Mouse (Mus musculus): ENCODE results near the gene Rubcnl. TPM values are rescaled to one million over a fixed set of nuclear protein-coding genes. Genes with fewer than 3 reads are reported as not detected.

Gene Rubcnl
- 2.2 and 2.4 TPM in 2 replicates for total RNA-seq (2015)
- total RNA-seq (2017), result 1.4 and 2.3 TPM in 2 replicates

DNA sequence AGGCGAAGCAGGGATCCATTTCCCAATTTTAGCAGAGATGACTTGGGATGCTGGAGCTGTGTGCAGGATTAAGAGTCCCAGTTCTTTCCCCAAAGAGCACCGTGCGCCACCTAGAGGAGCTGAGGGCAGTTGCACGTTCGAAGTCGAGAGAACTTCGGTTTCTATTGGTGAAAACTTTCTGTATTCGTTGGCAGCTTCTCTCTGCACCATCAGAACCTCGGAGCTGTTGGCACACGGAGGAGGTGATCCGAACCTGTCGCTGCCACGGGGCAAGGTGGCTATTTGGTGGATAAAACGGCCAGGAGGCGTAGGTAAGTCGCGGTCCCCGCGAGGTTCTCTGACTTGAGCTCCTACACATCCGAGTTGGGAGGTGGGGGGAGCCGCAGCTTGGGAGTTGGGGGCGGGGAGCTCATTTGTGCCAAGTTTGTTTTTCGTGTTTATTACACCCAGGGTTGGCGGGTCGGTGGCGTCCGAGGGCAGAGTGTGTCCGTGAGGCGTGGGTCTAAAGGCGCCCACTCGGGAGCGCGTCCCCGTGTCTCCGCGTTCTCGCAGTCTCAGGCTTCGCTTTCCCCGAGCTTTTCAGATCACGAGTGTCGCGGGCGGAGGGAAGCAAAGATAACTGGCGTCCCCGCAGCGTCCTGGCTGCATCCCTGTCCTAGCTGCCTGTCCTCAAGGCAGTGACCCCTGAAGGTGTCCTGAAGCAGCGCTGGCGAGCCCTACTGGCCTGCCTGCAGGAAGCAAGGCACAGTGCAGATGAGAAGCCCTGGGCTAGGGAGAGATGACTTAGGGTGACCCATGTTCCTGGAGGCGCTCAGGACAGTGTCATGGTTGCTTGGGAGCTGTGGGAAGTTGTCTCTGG, at the start of gene Rubcnl:
Gene Rubcnl, plus strand, starts transcription at position 172 of the 859 bp plus-strand sequence.
- ATAC-seq (replicated peaks; ENCODE audit: poor library complexity), result peak; percentile 81

DNA sequence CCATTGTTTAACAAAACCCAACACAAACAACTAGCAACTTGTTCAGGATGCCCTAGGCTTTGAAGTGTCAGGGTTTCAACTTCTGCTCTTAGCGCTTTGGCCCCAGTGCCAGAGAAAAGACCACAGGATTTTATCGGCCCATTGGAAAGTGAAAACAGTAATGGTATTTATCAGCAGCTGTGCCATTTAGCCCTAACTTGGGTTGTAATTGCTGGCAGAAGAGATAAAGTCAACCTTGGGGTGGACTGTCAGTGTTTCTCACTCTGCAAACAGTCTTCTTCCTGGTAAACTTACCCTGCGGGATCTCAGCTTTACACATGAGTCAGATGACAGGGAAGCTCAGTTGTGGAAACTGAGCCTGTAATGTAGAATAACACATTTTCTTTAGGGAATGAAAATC, 43.6 kb upstream of the Rubcnl start:
- peak; percentile 73 for ATAC-seq (replicated peaks; ENCODE audit: poor library complexity)

DNA sequence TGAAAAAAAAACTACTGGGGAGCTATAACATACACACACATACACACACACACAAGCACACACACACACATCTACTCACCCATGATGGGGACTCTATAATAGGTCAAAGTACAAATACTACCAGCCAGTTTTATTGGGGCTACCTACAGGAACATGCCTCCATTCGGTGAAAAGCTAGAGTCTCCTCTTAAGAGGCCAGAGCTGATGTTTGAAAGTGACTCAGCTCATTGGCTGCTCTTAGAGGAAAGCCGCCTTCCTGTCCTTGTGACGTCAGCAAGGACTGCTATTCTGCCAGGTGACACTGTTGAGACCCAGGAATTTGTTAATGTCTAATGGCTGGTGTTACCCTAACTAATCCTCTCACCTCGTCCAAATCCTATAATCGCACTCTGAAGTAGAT, 43.1 kb upstream of the Rubcnl start:
- no peak for ATAC-seq (replicated peaks; ENCODE audit: poor library complexity)

DNA sequence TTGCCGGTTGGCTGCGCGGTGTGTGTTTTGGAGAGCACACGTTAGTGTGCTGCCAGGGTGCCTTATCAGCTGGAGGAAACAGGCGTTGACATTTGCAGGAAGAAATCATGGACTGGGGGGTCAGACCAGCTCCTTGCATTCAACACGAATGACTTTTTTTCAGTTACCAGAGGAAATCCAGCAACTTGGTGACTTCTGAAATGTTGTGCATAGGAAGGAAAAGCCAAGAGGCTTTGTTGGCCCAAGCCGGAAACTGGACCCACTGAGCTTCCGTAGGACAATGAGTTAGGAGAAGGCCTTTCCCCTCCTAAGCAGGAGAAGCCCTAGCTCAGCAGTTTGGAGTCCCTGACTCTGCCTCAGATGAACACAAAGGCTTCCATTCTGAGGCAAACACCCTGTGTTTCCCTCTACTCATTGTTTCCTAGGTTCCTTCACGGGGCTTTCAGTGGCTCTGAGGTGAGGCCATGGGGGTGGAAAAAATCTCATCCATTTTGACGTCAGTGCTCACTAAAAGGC, 41.6 kb upstream of the Rubcnl start:
- no peak for ATAC-seq (replicated peaks; ENCODE audit: poor library complexity)

DNA sequence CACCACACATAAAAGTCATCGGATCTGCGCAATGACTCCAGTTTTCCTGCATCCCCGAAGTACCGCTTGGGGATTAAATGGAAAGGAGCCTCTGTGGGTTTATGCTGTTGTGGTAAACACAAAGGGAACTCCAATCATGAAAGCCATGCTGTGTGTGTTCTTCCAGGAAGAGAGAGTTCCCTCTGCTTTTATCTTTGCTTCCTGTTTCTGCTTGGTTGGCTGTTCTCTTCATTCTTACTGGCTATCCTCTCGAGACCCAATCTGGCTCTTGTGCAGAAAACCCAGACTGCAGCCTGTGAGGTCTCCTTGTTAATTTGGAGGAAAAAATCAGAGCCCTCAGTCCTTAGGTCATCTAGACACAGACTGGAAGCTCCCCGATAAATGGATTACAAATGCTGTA, 38.9 kb upstream of the Rubcnl start:
- ATAC-seq (replicated peaks; ENCODE audit: poor library complexity), result no peak; the same call in 1 of the 2 replicates

DNA sequence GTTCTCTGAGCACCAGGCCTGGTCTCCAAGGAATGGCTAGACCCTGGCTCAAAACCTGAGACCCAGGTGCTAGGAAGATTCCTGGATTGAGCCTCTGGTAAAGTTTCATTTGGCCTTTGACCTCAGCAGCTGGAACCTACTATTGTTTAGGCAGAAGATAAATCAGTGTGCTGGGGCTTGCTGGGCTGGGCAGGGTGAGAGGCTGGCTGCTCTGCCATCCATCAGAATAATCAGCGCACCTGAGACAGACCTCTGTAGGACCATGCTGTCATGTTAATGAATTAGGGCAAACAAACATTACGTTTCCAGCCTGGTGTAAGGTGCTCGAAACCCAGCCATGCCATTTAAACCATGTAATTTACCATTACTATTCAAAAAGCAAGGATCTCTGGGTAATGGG, 34.8 kb upstream of the Rubcnl start:
- no peak for ATAC-seq (replicated peaks; ENCODE audit: poor library complexity)

DNA sequence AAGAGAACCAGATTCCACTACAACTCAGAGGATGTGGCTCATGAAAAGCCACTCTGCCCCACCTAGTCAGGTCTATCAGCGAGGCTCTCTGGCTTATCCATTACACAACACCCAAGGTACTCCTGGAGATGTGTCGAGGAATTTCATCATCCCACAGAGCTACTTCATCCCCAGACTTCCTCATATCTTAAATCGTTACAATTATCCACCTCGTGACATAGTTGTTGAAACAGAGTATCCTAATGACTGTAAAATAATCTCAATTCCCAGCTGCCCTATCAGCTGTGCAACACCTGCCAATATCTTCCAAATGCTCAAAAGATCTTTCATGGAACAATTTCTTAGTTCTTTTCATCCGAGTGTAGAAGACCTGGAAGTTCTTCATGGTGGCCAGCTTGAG, 32.7 kb upstream of the Rubcnl start:
- peak; percentile 93 for ATAC-seq (replicated peaks; ENCODE audit: poor library complexity)

DNA sequence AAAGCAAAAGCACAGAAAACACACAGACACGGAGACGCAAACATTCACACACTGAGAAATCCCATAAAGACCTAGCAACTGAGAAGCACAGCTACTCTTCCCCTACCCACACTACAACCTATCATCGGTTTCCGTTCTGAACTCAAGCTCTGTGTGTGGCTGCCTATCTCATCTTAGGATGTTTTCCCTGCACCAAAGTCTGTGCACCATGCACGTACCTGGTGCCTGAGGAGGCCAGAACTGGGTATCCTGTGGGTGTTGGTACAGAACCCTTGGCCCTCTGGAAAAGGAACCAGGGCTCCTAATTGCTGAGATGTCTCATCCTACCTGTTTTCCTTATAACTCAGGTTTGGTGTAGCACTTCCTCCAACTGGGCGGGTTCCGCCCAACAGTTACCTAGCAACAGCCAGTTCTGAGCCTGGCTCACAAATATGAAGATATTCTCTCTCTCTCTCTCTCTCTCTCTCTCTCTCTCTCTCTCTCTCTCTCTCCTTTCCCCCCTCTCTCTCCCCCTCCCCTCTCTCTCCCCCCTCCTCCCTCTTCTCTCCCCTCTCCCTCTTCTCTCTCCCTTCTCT, 30.9 kb upstream of the Rubcnl start:
- ATAC-seq (replicated peaks; ENCODE audit: poor library complexity), result no peak

DNA sequence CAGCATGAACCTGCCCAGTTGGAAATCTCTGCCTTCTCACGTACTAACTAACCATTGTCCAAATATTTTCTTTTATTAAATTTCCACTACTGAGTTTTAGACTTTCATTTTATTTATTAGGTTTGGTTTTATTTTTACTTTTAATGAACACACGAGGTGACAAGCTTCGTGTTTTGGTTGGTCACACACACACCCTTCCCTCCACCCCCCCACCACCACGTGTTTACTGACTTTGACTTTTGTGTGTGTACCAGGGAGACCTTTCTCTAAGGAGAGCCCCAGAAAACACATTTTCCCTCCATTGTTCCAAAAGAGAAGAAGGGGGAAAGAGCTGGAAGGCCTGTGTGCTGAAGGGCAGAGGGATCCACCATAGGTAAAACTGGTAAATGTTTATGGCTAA, 30.2 kb upstream of the Rubcnl start:
- no peak for ATAC-seq (replicated peaks; ENCODE audit: poor library complexity)

DNA sequence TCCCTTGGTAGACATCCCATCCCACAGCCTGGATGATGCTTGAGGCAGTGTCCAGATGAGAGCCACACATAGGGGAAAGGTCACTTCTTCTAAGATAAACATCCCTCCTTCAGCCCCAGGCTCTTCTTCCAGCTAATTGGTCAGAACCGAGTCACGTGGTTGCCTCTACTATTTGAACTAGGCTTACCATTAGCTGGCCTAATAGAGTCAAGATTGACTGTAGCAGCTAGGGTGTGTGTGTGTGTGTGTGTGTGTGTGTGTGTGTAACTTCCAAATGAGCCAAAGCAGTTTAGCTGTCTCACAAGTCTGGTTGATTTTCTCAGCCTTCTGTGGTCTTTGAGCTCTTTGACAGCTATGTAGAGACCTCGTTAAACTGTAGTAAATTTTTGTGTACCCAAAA, 29.3 kb upstream of the Rubcnl start:
- no peak for ATAC-seq (replicated peaks; ENCODE audit: poor library complexity)

DNA sequence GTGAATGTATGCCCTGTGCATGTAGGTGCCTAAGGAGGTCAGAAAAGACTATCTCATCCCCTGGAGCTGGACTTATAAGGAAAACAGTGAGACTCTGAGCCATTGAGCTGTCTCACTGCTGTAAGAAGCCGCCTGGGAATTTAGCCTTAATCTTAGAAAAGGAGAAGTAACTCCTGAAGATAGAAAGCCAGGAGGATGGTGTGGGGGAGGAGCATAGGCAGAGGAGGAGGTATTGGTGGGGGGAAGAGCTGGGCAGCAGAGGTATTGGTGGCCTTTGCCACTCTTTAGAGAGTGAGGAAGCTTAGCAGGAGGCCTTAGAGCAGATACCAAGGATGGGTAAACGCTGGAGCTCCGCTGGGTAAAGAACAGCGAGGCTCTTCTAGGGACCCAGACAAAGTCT, 26.5 kb upstream of the Rubcnl start:
- ATAC-seq (replicated peaks; ENCODE audit: poor library complexity), result peak; percentile 72

DNA sequence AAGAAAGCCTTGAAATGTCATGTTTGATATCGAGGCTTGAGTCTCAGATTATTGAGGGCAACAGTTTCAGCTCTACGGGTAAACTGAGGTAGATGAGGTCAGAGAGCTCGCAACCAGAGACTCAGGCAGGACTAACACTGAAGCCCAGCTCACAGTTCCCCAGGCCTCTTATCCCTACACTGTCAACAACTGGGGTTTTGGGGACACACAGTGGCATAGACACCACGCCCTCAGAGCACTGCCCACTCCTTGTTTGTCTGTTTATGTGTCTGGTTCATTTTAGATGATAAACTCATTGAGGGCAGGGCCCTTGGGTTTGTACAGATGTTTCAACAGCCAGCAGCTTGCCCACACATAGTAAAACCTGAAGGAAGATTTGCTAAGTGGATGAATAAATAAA, 25.9 kb upstream of the Rubcnl start:
- ATAC-seq (replicated peaks; ENCODE audit: poor library complexity), result no peak; the same call in 1 of the 2 replicates

DNA sequence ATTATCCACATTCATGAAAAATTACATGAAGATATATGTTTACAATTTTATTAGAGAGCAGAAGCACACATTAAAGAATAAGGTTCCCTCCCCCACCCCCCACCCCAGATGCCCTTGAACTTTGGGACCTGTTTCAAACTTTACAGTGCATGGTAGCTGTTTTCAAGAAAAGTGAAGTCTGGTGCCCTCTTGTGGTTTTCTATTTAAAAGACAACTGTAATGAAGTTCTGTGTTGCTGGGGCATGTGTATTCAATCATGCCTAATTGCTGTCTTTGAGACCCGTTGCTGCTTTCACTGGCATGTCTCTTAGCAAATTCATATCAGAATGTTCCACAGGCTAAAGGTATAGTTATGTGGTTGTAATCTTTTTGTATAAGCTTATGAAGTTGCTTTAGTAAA, 25.3 kb upstream of the Rubcnl start:
- peak; percentile 93 for ATAC-seq (replicated peaks; ENCODE audit: poor library complexity)

DNA sequence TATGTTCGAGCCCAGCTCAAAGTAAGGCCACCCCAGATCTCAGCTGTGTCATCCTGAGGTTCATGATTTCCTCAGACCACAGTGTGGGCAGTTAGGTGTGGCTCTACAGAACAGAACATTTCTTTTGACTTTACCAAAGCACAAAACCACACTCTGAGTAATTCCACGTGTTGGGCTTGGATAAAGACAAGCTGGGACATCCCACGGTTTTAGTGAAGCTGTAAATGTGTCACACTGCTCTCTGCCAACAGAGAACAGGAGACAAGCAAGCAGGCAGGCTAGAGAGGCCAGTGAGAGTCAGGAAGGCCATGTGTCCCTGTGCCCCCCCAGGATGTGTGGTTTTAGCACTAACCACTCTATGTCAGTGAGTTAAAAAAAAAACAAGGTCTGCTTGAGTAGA, 19.3 kb upstream of the Rubcnl start:
- peak; percentile 52 for ATAC-seq (replicated peaks; ENCODE audit: poor library complexity)

DNA sequence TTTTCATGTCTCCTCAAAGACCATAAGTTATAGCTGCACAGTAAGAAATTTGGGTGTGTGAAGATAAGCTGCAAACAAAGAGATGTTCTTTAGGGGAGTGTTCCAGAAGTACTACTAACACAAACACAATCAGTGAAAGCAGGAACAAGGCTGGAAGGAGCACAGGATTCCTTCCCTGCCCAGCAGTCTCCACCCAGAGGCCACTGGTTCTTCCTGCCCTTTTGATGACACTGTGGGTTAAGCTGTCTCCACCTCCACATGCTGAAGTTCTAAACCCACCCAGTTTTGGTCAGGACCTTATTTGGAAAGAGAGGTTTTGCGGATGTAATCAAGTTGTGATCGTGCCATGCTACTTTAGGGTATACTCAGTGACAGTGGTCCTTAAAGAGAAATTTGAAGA, 18.8 kb upstream of the Rubcnl start:
- no peak; the same call in 1 of the 2 replicates for ATAC-seq (replicated peaks; ENCODE audit: poor library complexity)

DNA sequence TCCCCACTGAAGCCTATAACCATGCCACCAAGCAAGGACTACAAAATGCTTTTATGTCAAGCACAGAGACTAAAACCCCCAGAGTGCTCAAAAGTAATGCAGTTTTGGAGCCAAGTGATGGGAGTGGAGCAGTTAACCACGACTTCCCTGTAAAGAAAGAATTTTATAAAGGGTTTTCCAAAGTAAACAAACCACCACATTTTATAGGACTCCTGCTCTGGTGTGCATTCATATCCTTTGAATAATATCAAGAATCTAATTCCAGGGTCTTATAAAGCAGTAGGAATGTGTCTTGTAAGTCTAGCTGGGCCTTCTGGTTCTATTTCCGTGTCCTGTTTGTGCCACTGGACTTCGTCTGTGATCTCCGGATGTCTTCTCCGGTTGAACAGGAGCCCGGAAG, 14.5 kb upstream of the Rubcnl start:
- no peak for ATAC-seq (replicated peaks; ENCODE audit: poor library complexity)

DNA sequence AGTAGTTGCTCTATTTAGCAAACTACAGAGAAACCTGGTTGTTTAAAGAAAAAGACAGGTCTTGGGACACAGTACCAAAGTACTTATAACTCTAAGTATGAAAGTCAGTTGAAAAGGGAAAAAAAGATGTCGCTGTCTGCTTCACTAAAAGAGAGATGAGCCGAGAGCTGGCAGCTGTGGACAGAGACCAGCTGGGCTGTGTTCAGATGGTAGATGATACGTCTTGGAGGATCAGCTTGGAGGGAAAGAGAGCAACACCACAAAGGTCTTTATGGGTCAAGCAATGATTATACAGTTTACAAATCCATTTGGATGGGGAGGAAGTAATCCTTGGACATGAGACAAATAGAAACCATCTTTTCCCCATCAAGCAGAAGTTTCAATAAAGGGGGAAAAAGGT, 12.5 kb upstream of the Rubcnl start:
- ATAC-seq (replicated peaks; ENCODE audit: poor library complexity), result no peak

DNA sequence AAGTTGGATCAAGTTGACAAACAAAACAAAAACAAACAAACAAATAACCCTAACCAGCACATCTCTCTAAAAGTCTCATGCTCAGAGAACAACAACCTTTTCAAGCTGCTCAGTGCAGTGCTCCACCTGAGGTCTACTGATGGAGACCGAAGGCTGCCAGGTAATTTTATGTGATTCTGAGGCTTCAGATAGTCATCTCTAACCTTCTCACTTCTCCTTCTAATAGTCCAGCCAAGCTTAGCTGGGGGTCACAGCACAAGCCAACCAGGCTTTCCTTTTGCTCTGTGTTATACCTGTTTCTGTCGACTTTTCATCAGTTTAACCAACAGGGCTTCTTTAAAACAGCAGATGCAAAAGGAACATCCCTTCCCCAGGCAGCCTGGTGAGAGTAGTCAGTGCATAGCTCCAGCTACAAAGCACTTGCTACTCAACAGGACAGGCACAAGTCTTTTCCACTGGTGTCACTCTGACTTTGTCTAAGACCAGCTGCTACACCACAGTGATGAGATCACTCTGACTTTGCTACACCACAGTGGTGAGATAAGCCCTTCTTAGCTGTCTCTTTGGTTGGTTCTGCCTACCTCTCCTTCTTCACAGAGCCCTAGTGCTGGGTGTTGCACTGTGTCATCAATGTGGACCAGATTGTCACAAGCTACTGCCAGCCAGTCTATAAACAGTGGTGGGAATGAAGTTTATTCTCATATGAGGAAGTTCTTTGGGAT, 10.2 kb upstream of the Rubcnl start:
- peak; percentile 85 for ATAC-seq (replicated peaks; ENCODE audit: poor library complexity)

DNA sequence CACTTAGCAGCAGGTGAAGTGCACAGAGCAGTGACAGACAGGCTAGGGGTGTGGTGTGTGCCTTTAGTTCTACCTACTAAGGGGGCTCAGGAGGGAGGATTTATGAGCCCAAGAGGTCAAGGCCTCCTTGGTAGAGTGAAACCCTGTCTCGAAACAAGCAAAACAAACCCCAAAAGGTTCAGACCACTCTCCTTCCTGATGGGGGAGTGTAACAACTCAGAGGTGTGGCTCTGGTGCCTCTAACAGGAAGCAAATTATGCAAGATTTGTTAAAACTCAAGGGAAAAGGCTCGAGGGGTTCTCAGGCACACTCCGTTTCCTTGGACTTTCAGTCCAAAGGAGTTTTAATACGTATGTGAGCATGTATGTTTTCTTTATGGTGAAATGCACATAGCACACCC, 5.5 kb upstream of the Rubcnl start:
- ATAC-seq (replicated peaks; ENCODE audit: poor library complexity), result peak; percentile 47

DNA sequence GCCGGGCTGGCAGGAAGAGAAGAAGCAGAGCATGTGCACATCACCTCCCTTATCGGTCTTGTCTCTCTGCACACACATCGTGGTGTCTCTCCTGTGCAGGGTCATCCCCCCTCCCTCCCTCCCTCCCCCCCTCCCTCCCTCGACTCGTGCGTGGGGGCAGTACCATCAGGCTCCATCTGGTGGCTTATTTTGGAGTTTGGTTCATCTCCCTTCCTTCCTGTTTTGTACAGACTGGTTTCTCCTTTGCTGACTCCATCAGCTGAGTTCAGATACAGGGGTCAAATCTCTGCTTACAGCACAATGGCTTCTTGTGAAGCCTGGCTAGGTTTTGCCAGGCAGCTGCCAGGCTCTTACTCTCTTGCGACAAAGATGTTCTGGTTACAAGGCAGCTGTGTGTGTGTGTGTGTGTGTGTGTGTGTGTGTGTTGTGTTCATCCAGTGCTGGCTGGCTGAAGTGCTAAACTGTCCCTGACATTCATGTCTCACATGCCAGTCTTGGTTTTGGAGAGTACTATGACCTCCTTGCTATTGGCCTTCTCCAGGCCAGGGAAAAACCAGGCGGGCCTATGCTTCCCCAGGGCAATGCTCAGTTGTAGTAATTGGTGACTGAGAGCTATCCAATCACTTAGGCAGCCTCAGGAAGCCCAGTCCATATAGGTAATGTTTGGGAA, 4.7 kb upstream of the Rubcnl start:
- ATAC-seq (replicated peaks; ENCODE audit: poor library complexity), result peak; percentile 79

DNA sequence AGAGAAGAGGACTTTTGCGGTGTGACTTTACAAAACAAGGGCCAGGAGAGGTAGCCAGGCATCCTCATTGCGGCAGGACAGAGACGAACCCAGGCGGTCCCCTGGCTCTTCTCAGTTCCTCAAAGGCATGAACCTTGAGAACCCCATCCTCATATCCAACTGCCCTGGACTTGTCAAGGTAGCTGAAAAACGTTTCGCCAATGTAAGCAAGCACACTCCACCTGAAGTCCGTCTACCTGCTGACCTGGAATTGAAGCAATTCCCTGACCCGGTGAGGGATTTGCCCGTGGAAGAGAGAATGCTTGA, 841 bp downstream of the Rubcnl start:
- peak; percentile 14; the same call in 1 of the 2 replicates for ATAC-seq (replicated peaks; ENCODE audit: poor library complexity)

All from megakaryocyte progenitor cell, adult 5-6 weeks (primary cell).